Mouse (Mus musculus): Measurements from ENCODE around the gene Lrrc25. TPM values are rescaled to one million over a fixed set of nuclear protein-coding genes. Genes with fewer than 3 reads are reported as not detected.

Lrrc25 gene
- polyA plus RNA-seq, 1 experiment from 2014 or later = 1.4 TPM

GRCm38 (mm10) chr8:70663691-70664090, 47.7 kb downstream of the Lrrc25 start:
- H3K4me3 ChIP-seq = no peak overlapping the region
- no peak overlapping the region for H3K9ac ChIP-seq

DNA sequence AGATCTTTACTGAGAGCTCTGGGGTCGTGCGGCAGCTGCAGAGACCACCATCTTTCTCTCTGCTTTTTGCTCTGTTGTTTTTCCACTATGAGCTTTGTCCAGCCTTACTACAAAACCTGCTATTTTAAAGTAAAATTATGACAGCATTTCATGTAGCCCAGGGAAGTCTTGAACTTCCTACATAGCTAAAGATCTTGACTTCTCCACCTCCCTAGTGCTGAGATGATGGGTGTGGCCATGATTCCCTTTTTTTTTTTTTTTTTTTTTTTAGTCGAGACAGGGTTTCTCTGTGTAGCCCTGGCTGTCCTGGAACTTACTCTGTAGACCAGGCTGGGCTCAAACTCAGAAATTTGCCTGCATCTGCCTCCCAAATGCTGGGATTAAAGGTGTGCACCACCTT, 48.7 kb downstream of the Lrrc25 start:
- 76% methylated on average over 3 of the region's 3 CpGs for WGBS
- Histone ChIP-seq H3K36me3 (no peaks in the 10 kb centered on the region), H3K4me3 (no peak overlapping the region), H3K27me3 (no peaks in the 10 kb centered on the region), H3K4me2 (no peak overlapping the region), H3K9ac (no peak overlapping the region), H3K27ac (no peak overlapping the region), H3K9me3 (replicated peaks) (no peaks in the 10 kb centered on the region), H3K4me1 (replicated peaks) (peaks cover 12% of the 10 kb centered on the region)
- ATAC-seq (replicated peaks; ENCODE audit: insufficient number of reproducible peaks, insufficient read depth, low FRiP score, low read depth) = no peak

More at GRCm38 (mm10) chr8:70663691-70664090, 47.7 kb downstream of the Lrrc25 start:
- ATAC-seq (replicated peaks; ENCODE audit: insufficient number of reproducible peaks, insufficient read depth, low FRiP score, low read depth) = no peak
- Histone ChIP-seq H3K36me3 (no peaks in the 10 kb centered on the region), H3K4me2 (no peak overlapping the region), H3K4me1 (replicated peaks) (peaks cover 16% of the 10 kb centered on the region), H3K9me3 (replicated peaks) (no peaks in the 10 kb centered on the region), H3K27me3 (no peaks in the 10 kb centered on the region), H3K27ac (no peak overlapping the region)
- 43% methylated on average over 4 of the region's 4 CpGs for WGBS

DNA sequence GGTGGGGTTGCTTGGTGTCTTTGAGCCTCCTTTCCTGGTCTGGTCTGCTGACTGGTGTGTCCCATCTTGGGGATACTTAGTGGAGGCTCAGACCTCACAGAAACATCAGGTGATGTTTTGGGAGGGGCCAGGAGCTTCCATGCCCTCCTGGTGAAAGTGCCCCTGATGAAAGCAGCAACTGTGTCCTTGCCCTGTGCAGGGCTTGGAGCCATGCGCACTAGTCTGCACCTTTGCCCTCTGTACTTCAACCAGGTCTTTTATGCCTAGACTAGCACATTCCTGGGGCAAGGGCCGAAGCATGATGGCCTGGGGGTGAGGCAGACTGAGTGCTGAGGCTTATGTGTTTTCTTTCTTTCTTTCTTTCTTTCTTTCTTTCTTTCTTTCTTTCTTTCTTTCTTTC, 49.6 kb downstream of the Lrrc25 start:
- Histone ChIP-seq H3K36me3 (no peaks in the 10 kb centered on the region), H3K4me2 (no peak overlapping the region), H3K9ac (no peak overlapping the region), H3K9me3 (replicated peaks) (no peaks in the 10 kb centered on the region), H3K27me3 (no peaks in the 10 kb centered on the region), H3K4me3 (no peak overlapping the region), H3K4me1 (replicated peaks) (peaks cover 3% of the 10 kb centered on the region), H3K27ac (no peak overlapping the region)
- ATAC-seq (replicated peaks; ENCODE audit: insufficient number of reproducible peaks, insufficient read depth, low FRiP score, low read depth) = no peak
- WGBS = 71% methylated on average over 2 of the region's 2 CpGs

DNA sequence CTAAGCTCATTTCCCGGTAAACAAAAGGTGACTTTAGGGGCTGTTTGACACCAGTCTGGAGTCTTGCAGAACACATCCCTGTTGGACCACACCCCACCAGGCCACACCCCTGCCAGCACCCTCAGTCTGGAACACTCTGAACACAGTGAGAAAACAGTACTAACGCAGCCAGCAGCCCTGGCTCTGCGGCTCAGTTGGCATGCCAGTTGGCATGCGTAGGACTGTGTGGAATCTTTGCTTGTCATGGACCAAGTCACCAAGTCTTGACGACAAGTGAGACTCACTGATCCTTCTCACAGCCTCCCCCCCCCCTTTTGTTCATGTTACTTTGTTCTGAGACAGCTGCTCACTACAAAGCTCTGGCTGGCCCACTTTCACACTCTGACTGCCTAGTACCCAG, 51.1 kb downstream of the Lrrc25 start:
- Histone ChIP-seq H3K4me2 (no peak overlapping the region), H3K9ac (no peak overlapping the region), H3K27me3 (no peaks in the 10 kb centered on the region), H3K4me1 (replicated peaks) (peaks cover 3% of the 10 kb centered on the region; the same call in 1 of the 2 replicates), H3K36me3 (no peaks in the 10 kb centered on the region), H3K4me3 (no peak overlapping the region), H3K27ac (no peak overlapping the region), H3K9me3 (replicated peaks) (no peaks in the 10 kb centered on the region)
- 58% methylated on average over 5 of the region's 5 CpGs for WGBS
- no peak for ATAC-seq (replicated peaks; ENCODE audit: insufficient number of reproducible peaks, insufficient read depth, low FRiP score, low read depth)

Other genes starting within 250 kb of the Lrrc25 start
- 2.8 and 4.0 TPM in 2 replicates for gene Comp, start 242.6 kb upstream of the Lrrc25 start, polyA plus RNA-seq (2015; fragmentation: Nextera tagmentation; extraction: Ambion mirVana)
- gene Crtc1, start 176.6 kb upstream of the Lrrc25 start, polyA plus RNA-seq (2015; fragmentation: Nextera tagmentation; extraction: Ambion mirVana) = 8.7 and 14.2 TPM in 2 replicates
- gene Klhl26, start 139.2 kb upstream of the Lrrc25 start, polyA plus RNA-seq (2015; fragmentation: Nextera tagmentation; extraction: Ambion mirVana) = 8.7 and 12.7 TPM in 2 replicates
- gene Tmem59l, start 128.8 kb upstream of the Lrrc25 start, polyA plus RNA-seq (2015; fragmentation: Nextera tagmentation; extraction: Ambion mirVana) = 0.24 and 0.96 TPM in 2 replicates
- 3.8 and 11.1 TPM in 2 replicates for gene Crlf1, start 123.0 kb upstream of the Lrrc25 start, polyA plus RNA-seq (2015; fragmentation: Nextera tagmentation; extraction: Ambion mirVana)
- gene Rex1bd, start 109.4 kb upstream of the Lrrc25 start, polyA plus RNA-seq (2015; fragmentation: Nextera tagmentation; extraction: Ambion mirVana) = 116 and 117 TPM in 2 replicates
- gene Uba52, start 105.4 kb upstream of the Lrrc25 start, polyA plus RNA-seq (2015; fragmentation: Nextera tagmentation; extraction: Ambion mirVana) = 684 and 768 TPM in 2 replicates
- 203 and 274 TPM in 2 replicates for gene Fkbp8, start 88.4 kb upstream of the Lrrc25 start, polyA plus RNA-seq (2015; fragmentation: Nextera tagmentation; extraction: Ambion mirVana)
- gene Kxd1, start 88.2 kb upstream of the Lrrc25 start, polyA plus RNA-seq (2015; fragmentation: Nextera tagmentation; extraction: Ambion mirVana) = 64.5 and 68.8 TPM in 2 replicates
- gene Ell, start 76.7 kb upstream of the Lrrc25 start, polyA plus RNA-seq (2015; fragmentation: Nextera tagmentation; extraction: Ambion mirVana) = 10.8 and 15.0 TPM in 2 replicates
- 92.9 and 121 TPM in 2 replicates for gene Isyna1, start 21.8 kb upstream of the Lrrc25 start, polyA plus RNA-seq (2015; fragmentation: Nextera tagmentation; extraction: Ambion mirVana)
- 62.1 and 82.6 TPM in 2 replicates for gene Ssbp4, start 7.3 kb upstream of the Lrrc25 start, polyA plus RNA-seq (2015; fragmentation: Nextera tagmentation; extraction: Ambion mirVana)
- 0.89 and 1.3 TPM in 2 replicates for gene Gdf15, start 16.3 kb downstream of the Lrrc25 start, polyA plus RNA-seq (2015; fragmentation: Nextera tagmentation; extraction: Ambion mirVana)
- gene Pgpep1, start 44.2 kb downstream of the Lrrc25 start, polyA plus RNA-seq (2015; fragmentation: Nextera tagmentation; extraction: Ambion mirVana) = 32.2 and 36.3 TPM in 2 replicates
- gene Lsm4, start 57.1 kb downstream of the Lrrc25 start, polyA plus RNA-seq (2015; fragmentation: Nextera tagmentation; extraction: Ambion mirVana) = 256 and 281 TPM in 2 replicates
- gene Jund, start 82.8 kb downstream of the Lrrc25 start, polyA plus RNA-seq (2015; fragmentation: Nextera tagmentation; extraction: Ambion mirVana) = 79.8 and 89.0 TPM in 2 replicates
- 0.04 TPM in 2 replicates for gene Iqcn, start 87.3 kb downstream of the Lrrc25 start, polyA plus RNA-seq (2015; fragmentation: Nextera tagmentation; extraction: Ambion mirVana)
- gene Gm3336, start 102.4 kb downstream of the Lrrc25 start, polyA plus RNA-seq (2015; fragmentation: Nextera tagmentation; extraction: Ambion mirVana) = not detected in 2 replicates
- gene Pde4c, start 107.6 kb downstream of the Lrrc25 start, polyA plus RNA-seq (2015; fragmentation: Nextera tagmentation; extraction: Ambion mirVana) = 0.19 and 0.32 TPM in 2 replicates
- 21.0 and 25.5 TPM in 2 replicates for gene Rab3a, start 138.5 kb downstream of the Lrrc25 start, polyA plus RNA-seq (2015; fragmentation: Nextera tagmentation; extraction: Ambion mirVana)
- 43.0 and 45.2 TPM in 2 replicates for gene Mpv17l2, start 144.8 kb downstream of the Lrrc25 start, polyA plus RNA-seq (2015; fragmentation: Nextera tagmentation; extraction: Ambion mirVana)
- gene Pik3r2, start 160.6 kb downstream of the Lrrc25 start, polyA plus RNA-seq (2015; fragmentation: Nextera tagmentation; extraction: Ambion mirVana) = 28.0 and 45.8 TPM in 2 replicates
- gene Mast3, start 188.9 kb downstream of the Lrrc25 start, polyA plus RNA-seq (2015; fragmentation: Nextera tagmentation; extraction: Ambion mirVana) = 5.0 and 11.1 TPM in 2 replicates
- gene Il12rb1, start 192.3 kb downstream of the Lrrc25 start, polyA plus RNA-seq (2015; fragmentation: Nextera tagmentation; extraction: Ambion mirVana) = 0.15 and 0.53 TPM in 2 replicates
- 2.8 and 4.0 TPM in 2 replicates for gene Arrdc2, start 223.6 kb downstream of the Lrrc25 start, polyA plus RNA-seq (2015; fragmentation: Nextera tagmentation; extraction: Ambion mirVana)
- 2.8 and 3.8 TPM in 2 replicates for gene Kcnn1, start 247.1 kb downstream of the Lrrc25 start, polyA plus RNA-seq (2015; fragmentation: Nextera tagmentation; extraction: Ambion mirVana)